Comparison of ENCODE assay signal across 8 mouse cellular contexts in genomic region chr4:143161619-143162479, GRCm38 (mm10). TPM values are rescaled to one million over a fixed set of nuclear protein-coding genes. Genes with fewer than 3 reads are reported as not detected.
A peak's percentile ranks its signal among the peaks of the same experiment; 100 is the strongest.
DNase-seq lines count a peak whose midpoint lies in the region; ATAC-seq and TF ChIP-seq lines count a peak whose summit lies in the region.

No protein-coding gene starts in this region.

- H3K4me1 ChIP-seq in embryonic facial prominence, embryonic 13.5 days = peaks cover 38% of the 10 kb centered on the region
- H3K4me1 ChIP-seq in kidney, adult 2 months (ENCODE audit: control insufficient read depth, insufficient read depth, low read length) = peaks cover 22% of the 10 kb centered on the region
- H3K4me1 ChIP-seq in limb, embryonic 12.5 days (replicated peaks) = peaks cover 31% of the 10 kb centered on the region
- H3K4me1 ChIP-seq in midbrain, embryonic 15.5 days = peaks cover 37% of the 10 kb centered on the region
- peaks cover 13% of the 10 kb centered on the region; the same call in 1 of the 2 replicates for H3K4me1 ChIP-seq in spleen, adult 2 months (ENCODE audit: control insufficient read depth, insufficient read depth, insufficient read length)

- TF ChIP-seq POLR2A in kidney, adult 2 months (IDR thresholded peaks at IDR 0.05; ENCODE audit: low read depth, low read length) = peak; percentile 81
- peak; percentile 88; the same call in 1 of the 2 replicates for TF ChIP-seq POLR2A in spleen, adult 2 months (IDR thresholded peaks at IDR 0.05; ENCODE audit: low read depth, low read length)

- no peaks in the 10 kb centered on the region for H3K27me3 ChIP-seq in embryonic facial prominence, embryonic 13.5 days
- H3K27me3 ChIP-seq in kidney, adult 2 months (replicated peaks; ENCODE audit: control insufficient read depth, insufficient read depth, low read length) = no peaks in the 10 kb centered on the region
- no peaks in the 10 kb centered on the region for H3K27me3 ChIP-seq in limb, embryonic 12.5 days
- H3K27me3 ChIP-seq in midbrain, embryonic 15.5 days (replicated peaks) = no peaks in the 10 kb centered on the region
- no peaks in the 10 kb centered on the region for H3K27me3 ChIP-seq in spleen, adult 2 months (ENCODE audit: control insufficient read depth, insufficient read depth, low read length)

- peak overlapping the region; percentile 99 for H3K27ac ChIP-seq in embryonic facial prominence, embryonic 13.5 days
- peak overlapping the region; percentile 96 for H3K27ac ChIP-seq in kidney, adult 2 months (ENCODE audit: insufficient read depth, low read depth, low read length)
- H3K27ac ChIP-seq in limb, embryonic 12.5 days = peak overlapping the region; percentile 99
- peak overlapping the region; percentile 99 for H3K27ac ChIP-seq in midbrain, embryonic 15.5 days
- peak overlapping the region; percentile 99 for H3K27ac ChIP-seq in spleen, adult 2 months (ENCODE audit: insufficient read depth, low read length)

- 0 out of 2 replicates have a peak, but pooled peaks cover 12% of the 10 kb centered on the region for H3K36me3 ChIP-seq in embryonic facial prominence, embryonic 13.5 days
- H3K36me3 ChIP-seq in kidney, adult 2 months (ENCODE audit: control insufficient read depth, insufficient read depth, low read length) = no peaks in the 10 kb centered on the region
- peaks cover 33% of the 10 kb centered on the region; the same call in 1 of the 2 replicates for H3K36me3 ChIP-seq in limb, embryonic 12.5 days
- H3K36me3 ChIP-seq in midbrain, embryonic 15.5 days (replicated peaks) = 0 out of 2 replicates have a peak, but pooled peaks cover 4% of the 10 kb centered on the region
- no peaks in the 10 kb centered on the region for H3K36me3 ChIP-seq in spleen, adult 2 months (ENCODE audit: control insufficient read depth, insufficient read depth, low read length)

- H3K9ac ChIP-seq in embryonic facial prominence, embryonic 13.5 days = peak overlapping the region; percentile 94
- peak overlapping the region; percentile 91 for H3K9ac ChIP-seq in limb, embryonic 12.5 days (replicated peaks)
- peak overlapping the region; percentile 89 for H3K9ac ChIP-seq in midbrain, embryonic 15.5 days

- ATAC-seq in embryonic facial prominence, embryonic 13.5 days (ENCODE audit: insufficient number of reproducible peaks, insufficient read depth, low FRiP score, low TSS enrichment, low read depth) = peak; percentile 100
- peak; percentile 99 for ATAC-seq in limb, embryonic 12.5 days (ENCODE audit: insufficient number of reproducible peaks, insufficient read depth, low FRiP score, low TSS enrichment, low read depth)
- peak; percentile 100 for ATAC-seq in midbrain, embryonic 15.5 days (replicated peaks)

- peak; percentile 96 for DNase-seq in 3134 (ENCODE audit: extremely low read depth, insufficient read length, low spot score)
- peak; percentile 99 to 100 for DNase-seq in adrenal gland, postnatal 36 days
- peak; percentile 99 to 100 for DNase-seq in heart, adult 18-20 months
- DNase-seq in kidney, adult 2 months = peak; percentile 100
- peak; percentile 95 to 99 for DNase-seq in spleen, adult 2 months (ENCODE audit: low read depth in 1 of 2, low spot score in 2 of 2)

- H3K4me3 ChIP-seq in embryonic facial prominence, embryonic 13.5 days = peak overlapping the region; percentile 89
- H3K4me3 ChIP-seq in kidney, adult 2 months (ENCODE audit: insufficient read depth, low read depth, low read length) = peak overlapping the region; percentile 95
- H3K4me3 ChIP-seq in limb, embryonic 12.5 days (replicated peaks) = peak overlapping the region; percentile 89
- H3K4me3 ChIP-seq in midbrain, embryonic 15.5 days = peak overlapping the region; percentile 97
- peak overlapping the region; percentile 81 for H3K4me3 ChIP-seq in spleen, adult 2 months (ENCODE audit: extremely low read depth, insufficient read depth, insufficient read length)

- peak overlapping the region; percentile 59 for H3K4me2 ChIP-seq in embryonic facial prominence, embryonic 13.5 days
- peak overlapping the region; percentile 66 for H3K4me2 ChIP-seq in limb, embryonic 12.5 days
- peak overlapping the region; percentile 51 for H3K4me2 ChIP-seq in midbrain, embryonic 15.5 days

- H3K9me3 ChIP-seq in embryonic facial prominence, embryonic 13.5 days = no peaks in the 10 kb centered on the region
- H3K9me3 ChIP-seq in limb, embryonic 12.5 days = no peaks in the 10 kb centered on the region
- no peaks in the 10 kb centered on the region for H3K9me3 ChIP-seq in midbrain, embryonic 15.5 days

- no peak for TF ChIP-seq CTCF in kidney, adult 2 months (conservative IDR thresholded peaks at IDR 0.05; ENCODE audit: insufficient read depth, insufficient read length, low read depth, low read length)
- TF ChIP-seq CTCF in spleen, adult 2 months (IDR thresholded peaks at IDR 0.05; ENCODE audit: extremely low read depth, insufficient read depth, insufficient read length, insufficient replicate concordance) = no peak

- WGBS in embryonic facial prominence, embryonic 13.5 days = under 1% methylated on average over 102 of the region's 102 CpGs
- under 1% methylated on average over 102 of the region's 102 CpGs for WGBS in kidney, adult 2 months
- under 1% methylated on average over 100 of the region's 102 CpGs for WGBS in limb, embryonic 12.5 days
- under 1% methylated on average over 102 of the region's 102 CpGs for WGBS in midbrain, embryonic 15.5 days
- WGBS in spleen, adult 2 months = under 1% methylated on average over 102 of the region's 102 CpGs

RNA-seq across cellular contexts. Expression of gene Prdm2, which starts 50.9 kb away (rescaled TPM):
- total RNA-seq in adrenal gland, postnatal 36 days (2021) = 10 to 100 TPM; 26.2 to 28.1 TPM
- polyA plus RNA-seq in embryonic facial prominence, embryonic 13.5 days (2015; fragmentation: Nextera tagmentation; extraction: Ambion mirVana) = 14.3 and 17.6 TPM in 2 replicates
- total RNA-seq in heart, adult 18-20 months (2021) = 10 to 100 TPM; 20.8 to 22.7 TPM
- 10.1 and 13.9 TPM in 2 replicates for polyA plus RNA-seq in kidney, adult 2 months (2012; rRNA removed)
- 16.2 and 19.0 TPM in 2 replicates for polyA plus RNA-seq in limb, embryonic 12.5 days (2016; fragmentation: Nextera tagmentation; extraction: Ambion mirVana)
- 16.5 TPM in 2 replicates for polyA plus RNA-seq in midbrain, embryonic 15.5 days (2015; fragmentation: Nextera tagmentation; extraction: Ambion mirVana)
- 13.5 and 14.4 TPM in 2 replicates for polyA plus RNA-seq in spleen, adult 2 months (2012; rRNA removed)

Comparison
In these comparisons a context has a peak if more than half of its experiments do, and no peak if none do; other contexts are left out.
1. Peak in every context shown above with its lines: DNase-seq, ATAC-seq, H3K4me3 ChIP-seq and H3K27ac ChIP-seq.